Mouse (Mus musculus): Measurements from ENCODE around the gene Tekt5. TPM values are rescaled to one million over a fixed set of nuclear protein-coding genes. Genes with fewer than 3 reads are reported as not detected.

The Tekt5 gene
- polyA plus RNA-seq, 1 experiment = not detected

DNA sequence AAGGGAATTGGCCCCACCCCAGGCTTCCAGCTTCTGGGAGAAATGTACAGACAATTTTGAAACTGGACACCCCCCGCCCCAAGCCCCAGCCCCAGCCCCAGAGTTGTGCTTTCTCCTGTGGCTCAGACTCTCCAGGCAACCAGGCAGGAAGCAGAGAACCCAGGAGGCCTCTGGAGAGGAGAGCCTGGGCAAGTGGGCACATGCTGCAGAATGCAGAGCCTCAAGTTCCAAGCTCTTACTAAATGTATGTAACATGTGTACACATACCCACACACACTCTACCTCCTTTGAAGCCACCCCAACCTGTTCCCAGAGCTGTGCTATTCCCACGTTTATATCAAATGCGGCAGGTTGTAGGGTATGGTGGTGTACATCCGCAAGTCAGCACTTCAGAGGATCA lies 29.5 kb downstream of the Tekt5 start:
- Histone ChIP-seq H3K9me3 (no peaks in the 10 kb centered on the region), H3K4me3 (replicated peaks) (no peak overlapping the region), H3K36me3 (replicated peaks; ENCODE audit: low read length) (no peaks in the 10 kb centered on the region), H3K27me3 (replicated peaks) (peaks cover 13% of the 10 kb centered on the region), H3K4me1 (no peaks in the 10 kb centered on the region)
- TF ChIP-seq FLI1 (IDR thresholded peaks at IDR 0.05; ENCODE audit: low read length) = no peak
- TF ChIP-seq GATA1 (IDR thresholded peaks at IDR 0.05; ENCODE audit: borderline replicate concordance, low read length) = no peak

DNA sequence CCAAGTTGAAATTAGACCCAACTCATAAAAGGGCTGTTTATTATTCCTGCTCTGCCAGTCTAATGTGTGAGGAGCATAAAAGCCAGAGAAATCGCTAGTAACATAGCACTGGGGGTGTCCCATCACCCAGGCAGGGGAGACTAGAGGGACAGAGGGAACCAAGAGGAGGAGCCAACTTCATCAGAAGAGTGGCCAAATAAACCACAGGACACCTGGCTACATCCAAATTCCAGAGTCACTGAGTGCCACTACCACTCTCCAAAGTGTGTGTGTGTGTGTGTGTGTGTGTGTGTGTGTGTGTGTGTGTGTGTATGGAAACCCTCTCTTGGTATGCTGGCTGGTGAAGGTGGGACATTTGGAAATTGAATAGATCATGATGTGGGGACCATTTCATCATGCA lies 32.2 kb downstream of the Tekt5 start:
- 0 out of 2 replicates have a peak, but pooled peaks cover 2% of the 10 kb centered on the region for H3K9me3 ChIP-seq
- peaks cover 2% of the 10 kb centered on the region; the same call in 1 of the 2 replicates for H3K4me1 ChIP-seq
- no peak overlapping the region for H3K4me3 ChIP-seq (replicated peaks)
- H3K36me3 ChIP-seq (replicated peaks; ENCODE audit: low read length) = no peaks in the 10 kb centered on the region
- peaks cover 12% of the 10 kb centered on the region for H3K27me3 ChIP-seq (replicated peaks)
- no peak for TF ChIP-seq GATA1 (IDR thresholded peaks at IDR 0.05; ENCODE audit: borderline replicate concordance, low read length)
- no peak for TF ChIP-seq FLI1 (IDR thresholded peaks at IDR 0.05; ENCODE audit: low read length)

DNA sequence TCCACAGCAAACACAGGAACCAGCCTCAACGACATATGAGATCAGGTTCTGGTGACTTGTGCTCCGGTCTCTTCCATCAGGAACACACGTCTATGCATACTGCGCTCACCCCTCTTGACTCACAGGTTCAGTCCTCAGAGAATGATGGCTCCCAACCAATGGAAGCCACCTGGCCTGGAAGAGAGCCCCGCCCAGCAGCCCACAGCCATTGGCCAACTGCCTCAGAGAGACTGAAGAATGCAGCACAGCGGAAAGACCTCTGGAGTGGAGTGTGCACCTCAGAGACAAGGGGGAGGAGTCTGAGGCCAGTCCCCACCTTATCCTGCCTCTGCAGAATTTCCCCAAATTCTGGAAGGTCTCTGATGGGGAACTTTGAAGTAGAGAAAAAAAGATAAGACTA lies 36.0 kb downstream of the Tekt5 start:
- peaks cover 4% of the 10 kb centered on the region; the same call in 1 of the 2 replicates for H3K4me1 ChIP-seq
- H3K36me3 ChIP-seq (replicated peaks; ENCODE audit: low read length) = no peaks in the 10 kb centered on the region
- peaks cover 9% of the 10 kb centered on the region for H3K27me3 ChIP-seq (replicated peaks)
- 0 out of 2 replicates have a peak, but pooled peaks cover 4% of the 10 kb centered on the region for H3K9me3 ChIP-seq
- no peak for TF ChIP-seq GATA1 (IDR thresholded peaks at IDR 0.05; ENCODE audit: borderline replicate concordance, low read length)
- no peak for TF ChIP-seq FLI1 (IDR thresholded peaks at IDR 0.05; ENCODE audit: low read length)
- no peak overlapping the region for H3K4me3 ChIP-seq (replicated peaks)

- H3K9me3 ChIP-seq = 0 out of 2 replicates have a peak, but pooled peaks cover 4% of the 10 kb centered on the region
- peaks cover 4% of the 10 kb centered on the region; the same call in 1 of the 2 replicates for H3K4me1 ChIP-seq
- no peak for TF ChIP-seq FLI1 (IDR thresholded peaks at IDR 0.05; ENCODE audit: low read length)
- TF ChIP-seq GATA1 (IDR thresholded peaks at IDR 0.05; ENCODE audit: borderline replicate concordance, low read length) = no peak
- peaks cover 9% of the 10 kb centered on the region for H3K27me3 ChIP-seq (replicated peaks)
- peak overlapping the region; percentile 75 for H3K4me3 ChIP-seq (replicated peaks)
- H3K36me3 ChIP-seq (replicated peaks; ENCODE audit: low read length) = no peaks in the 10 kb centered on the region
Observed at GRCm38 (mm10) chr16:10358010-10358934, 37.0 kb downstream of the Tekt5 start.

DNA sequence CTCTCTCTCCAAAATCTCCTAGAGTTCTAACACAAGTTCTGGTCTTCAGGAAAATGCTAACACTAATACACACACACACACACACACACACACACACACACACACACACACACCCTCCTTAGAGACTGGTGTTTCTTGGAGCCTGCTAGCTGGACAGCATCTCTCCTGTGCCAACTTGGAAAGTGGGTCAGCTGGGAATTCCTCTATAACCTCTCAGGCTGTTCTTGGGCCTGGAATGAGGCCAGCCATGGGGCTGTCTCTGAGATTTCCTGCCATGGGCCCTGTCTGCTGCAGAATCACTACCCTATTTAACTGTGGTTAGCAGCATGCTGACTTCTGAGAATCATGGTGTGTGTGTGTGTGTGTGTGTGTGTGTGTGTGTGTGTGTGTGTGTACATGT lies 40.3 kb downstream of the Tekt5 start:
- Histone ChIP-seq H3K4me3 (replicated peaks) (no peak overlapping the region), H3K36me3 (replicated peaks; ENCODE audit: low read length) (no peaks in the 10 kb centered on the region), H3K4me1 (peaks cover 4% of the 10 kb centered on the region; the same call in 1 of the 2 replicates), H3K9me3 (0 out of 2 replicates have a peak, but pooled peaks cover 4% of the 10 kb centered on the region), H3K27me3 (replicated peaks) (peaks cover 7% of the 10 kb centered on the region)
- TF ChIP-seq FLI1 (IDR thresholded peaks at IDR 0.05; ENCODE audit: low read length) = no peak
- TF ChIP-seq GATA1 (IDR thresholded peaks at IDR 0.05; ENCODE audit: borderline replicate concordance, low read length) = no peak

- H3K9me3 ChIP-seq = no peaks in the 10 kb centered on the region
- no peak for TF ChIP-seq GATA1 (IDR thresholded peaks at IDR 0.05; ENCODE audit: borderline replicate concordance, low read length)
- TF ChIP-seq FLI1 (IDR thresholded peaks at IDR 0.05; ENCODE audit: low read length) = no peak
- peaks cover 14% of the 10 kb centered on the region for H3K27me3 ChIP-seq (replicated peaks)
- no peaks in the 10 kb centered on the region for H3K36me3 ChIP-seq (replicated peaks; ENCODE audit: low read length)
- H3K4me3 ChIP-seq (replicated peaks) = no peak overlapping the region
- no peaks in the 10 kb centered on the region for H3K4me1 ChIP-seq
Observed at GRCm38 (mm10) chr16:10351050-10351636, 44.1 kb downstream of the Tekt5 start.

GRCm38 (mm10) chr16:10349876-10350275 lies 45.4 kb downstream of the Tekt5 start:
- H3K36me3 ChIP-seq (replicated peaks; ENCODE audit: low read length) = no peaks in the 10 kb centered on the region
- H3K4me1 ChIP-seq = no peaks in the 10 kb centered on the region
- TF ChIP-seq GATA1 (IDR thresholded peaks at IDR 0.05; ENCODE audit: borderline replicate concordance, low read length) = no peak
- TF ChIP-seq FLI1 (IDR thresholded peaks at IDR 0.05; ENCODE audit: low read length) = no peak
- H3K9me3 ChIP-seq = no peaks in the 10 kb centered on the region
- H3K4me3 ChIP-seq (replicated peaks) = no peak overlapping the region
- H3K27me3 ChIP-seq (replicated peaks) = peaks cover 14% of the 10 kb centered on the region

- Histone ChIP-seq H3K9me3 (no peaks in the 10 kb centered on the region), H3K36me3 (replicated peaks; ENCODE audit: low read length) (no peaks in the 10 kb centered on the region), H3K4me3 (replicated peaks) (no peak overlapping the region), H3K27me3 (replicated peaks) (peaks cover 16% of the 10 kb centered on the region), H3K4me1 (no peaks in the 10 kb centered on the region)
- TF ChIP-seq FLI1 (IDR thresholded peaks at IDR 0.05; ENCODE audit: low read length) (no peak), GATA1 (IDR thresholded peaks at IDR 0.05; ENCODE audit: borderline replicate concordance, low read length) (no peak)
Observed at GRCm38 (mm10) chr16:10349436-10349835, 45.9 kb downstream of the Tekt5 start.

GRCm38 (mm10) chr16:10347551-10347950 lies 47.7 kb downstream of the Tekt5 start:
- H3K4me1 ChIP-seq = no peaks in the 10 kb centered on the region
- no peaks in the 10 kb centered on the region for H3K36me3 ChIP-seq (replicated peaks; ENCODE audit: low read length)
- no peak overlapping the region for H3K4me3 ChIP-seq (replicated peaks)
- H3K27me3 ChIP-seq (replicated peaks) = peaks cover 14% of the 10 kb centered on the region
- no peak for TF ChIP-seq FLI1 (IDR thresholded peaks at IDR 0.05; ENCODE audit: low read length)
- TF ChIP-seq GATA1 (IDR thresholded peaks at IDR 0.05; ENCODE audit: borderline replicate concordance, low read length) = no peak
- no peaks in the 10 kb centered on the region for H3K9me3 ChIP-seq

DNA sequence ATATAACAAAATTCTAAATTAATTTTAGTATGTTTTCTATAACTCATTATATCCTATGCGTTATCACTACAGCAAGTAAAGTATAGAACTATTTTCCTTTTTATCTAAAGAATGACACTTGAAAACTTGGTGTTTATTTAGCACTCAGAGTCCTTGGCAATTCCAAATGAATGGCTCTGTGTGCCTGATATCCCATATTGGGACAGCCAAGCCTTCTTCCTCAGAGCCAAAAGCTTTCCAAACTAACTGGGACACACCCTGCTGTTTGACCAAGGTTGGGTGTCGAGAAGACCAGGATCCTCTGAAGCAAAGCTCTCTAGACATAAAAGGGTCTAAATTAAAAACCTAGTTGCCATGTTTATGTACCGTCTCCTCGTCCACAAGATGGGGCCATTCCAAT lies 54.2 kb downstream of the Tekt5 start:
- H3K36me3 ChIP-seq (replicated peaks; ENCODE audit: low read length) = no peaks in the 10 kb centered on the region
- no peaks in the 10 kb centered on the region for H3K4me1 ChIP-seq
- peaks cover 4% of the 10 kb centered on the region for H3K27me3 ChIP-seq (replicated peaks)
- H3K4me3 ChIP-seq (replicated peaks) = no peak overlapping the region
- H3K9me3 ChIP-seq = peaks cover 18% of the 10 kb centered on the region
- no peak for TF ChIP-seq GATA1 (IDR thresholded peaks at IDR 0.05; ENCODE audit: borderline replicate concordance, low read length)
